Mouse (Mus musculus) lung, adult 2 months (tissue): ENCODE data around the gene Hip1.

Experiments used
- CTCF ChIP-seq: fragments of 200-500 bp; IDR thresholded peaks from 2 replicates; pipeline ENCODE4 v1.5.1; 2011; ENCODE audit warnings: mild to moderate bottlenecking, low read length, control low read depth; ENCODE audit not compliant: insufficient read depth
- POLR2A ChIP-seq: fragments of 200-500 bp; IDR thresholded peaks from 2 replicates; pipeline ENCODE4 v1.6.1; 2011; ENCODE audit warnings: low read depth, mild to moderate bottlenecking, control low read depth, low read length, borderline replicate concordance; ENCODE audit errors: extremely low read depth

- TF ChIP-seq POLR2A: no peak
- TF ChIP-seq CTCF: no peak
Measured at GRCm38 (mm10) chr5:135468280-135468679, 76.6 kb downstream of the Hip1 start.
